In the genomic region with DNA sequence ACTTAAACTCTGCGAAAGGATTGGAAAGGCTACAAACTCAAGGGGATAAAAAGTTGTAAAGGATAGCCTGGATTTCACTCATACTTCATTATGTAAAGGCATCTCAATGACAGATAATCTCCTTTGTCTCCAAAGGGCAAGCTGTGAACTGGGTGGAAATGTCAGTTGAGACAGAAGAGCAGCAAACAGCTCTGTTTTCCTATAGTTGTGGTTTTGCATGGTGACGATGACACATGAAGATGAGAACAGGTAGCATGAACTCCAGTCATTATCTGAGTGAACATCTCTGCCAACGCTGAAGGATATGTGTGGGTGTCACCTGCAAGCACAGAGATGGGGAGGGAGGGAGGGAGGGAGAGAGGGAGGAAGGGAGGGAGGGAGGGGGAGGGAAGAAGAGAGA, we compare ENCODE assay signal across 23 mouse cellular contexts.
DNase-seq lines count a peak whose midpoint lies in the region; ATAC-seq and TF ChIP-seq lines count a peak whose summit lies in the region.
"Had no signal": no experiment of that assay in that cellular context is flagged by ENCODE, and none has a peak within 500 bp of the region (broad histone marks: within the 10 kb centered on the region; RNA-seq: fewer than 3 reads in every experiment).

No protein-coding gene starts in this region.

- peaks cover 12% of the 10 kb centered on the region for H3K4me1 ChIP-seq in spleen, adult 2 months (ENCODE audit: control insufficient read depth, insufficient read depth, insufficient read length)
- H3K4me1 ChIP-seq: embryonic facial prominence, embryonic 15.5 days; midbrain, embryonic 12.5 days had no signal

- no peak for TF ChIP-seq POLR2A in spleen, adult 2 months (IDR thresholded peaks at IDR 0.05; ENCODE audit: low read depth, low read length)

- TF ChIP-seq CTCF in spleen, adult 2 months (IDR thresholded peaks at IDR 0.05; ENCODE audit: extremely low read depth, insufficient read depth, insufficient read length, insufficient replicate concordance) = no peak

- ATAC-seq in megakaryocyte, adult 5-6 weeks (ENCODE audit: poor library complexity, severe bottlenecking) = peak; percentile 35; the same call in 1 of the 2 replicates
- ATAC-seq: forebrain, postnatal 0 days; liver, postnatal 0 days; lung, postnatal 0 days had no signal

- H3K27ac ChIP-seq in spleen, adult 2 months (ENCODE audit: insufficient read depth, low read length) = peak overlapping the region; percentile 56; the same call in 1 of the 2 replicates
- H3K27ac ChIP-seq: embryonic facial prominence, embryonic 15.5 days; heart, embryonic 10.5 days; hindbrain, embryonic 12.5 days; limb, embryonic 12.5 days; midbrain, embryonic 12.5 days had no signal

- H3K27me3 ChIP-seq in spleen, adult 2 months (ENCODE audit: control insufficient read depth, insufficient read depth, low read length) = no peaks in the 10 kb centered on the region
- H3K27me3 ChIP-seq: embryonic facial prominence, embryonic 15.5 days; hindbrain, embryonic 12.5 days; limb, embryonic 12.5 days; midbrain, embryonic 12.5 days had no signal

- peak in 1 of 2 experiments; percentile 67 for DNase-seq in spleen, adult 2 months (ENCODE audit: low read depth in 1 of 2, low spot score in 2 of 2)
- no peak for DNase-seq in spleen, postnatal 10 days (ENCODE audit: low spot score in 2 of 2)
- DNase-seq in CD8-positive naive resting alpha-beta T cell, adult 2 months (ENCODE audit: low read depth in 2 of 2, low spot score in 2 of 2) = peak; percentile 56 to 67
- DNase-seq in thymus, postnatal 25 days = peak; percentile 61
- no peak for DNase-seq in layer of hippocampus, adult 11-12 months (ENCODE audit: low spot score)
- DNase-seq in ovary, postnatal 10 days (ENCODE audit: low spot score) = no peak
- DNase-seq: B cell, adult 2 months; cerebellum, adult 11 months; cerebellum, adult 9-11 months; kidney, adult 2 months; kidney, postnatal 10 days; liver, postnatal 0 days; retina, postnatal 1 day; right cerebral cortex, postnatal 25 days; spleen, adult 18-20 months had no signal

- H3K36me3 ChIP-seq in spleen, adult 2 months (ENCODE audit: control insufficient read depth, insufficient read depth, low read length) = no peaks in the 10 kb centered on the region
- H3K36me3 ChIP-seq: embryonic facial prominence, embryonic 15.5 days; heart, embryonic 10.5 days; hindbrain, embryonic 12.5 days; limb, embryonic 12.5 days; midbrain, embryonic 12.5 days had no signal

- WGBS in spleen, adult 2 months = 45% methylated on average over 3 of the region's 3 CpGs

- no peak overlapping the region for H3K4me3 ChIP-seq in spleen, adult 2 months (ENCODE audit: extremely low read depth, insufficient read depth, insufficient read length)
- H3K4me3 ChIP-seq: embryonic facial prominence, embryonic 15.5 days; heart, embryonic 10.5 days; hindbrain, embryonic 12.5 days; limb, embryonic 12.5 days; midbrain, embryonic 12.5 days had no signal

Comparison
In these comparisons a context has a peak if more than half of its experiments do, and no peak if none do; other contexts are left out.
1. DNase-seq: peak in CD8-positive naive resting alpha-beta T cell, adult 2 months (2 of 2) and thymus, postnatal 25 days (single experiment); none in spleen, postnatal 10 days (0 of 2), layer of hippocampus, adult 11-12 months (single experiment) and ovary, postnatal 10 days (single experiment).